Mouse (Mus musculus): ENCODE measurements around the gene S100a5. TPM values are rescaled to one million over a fixed set of nuclear protein-coding genes. Genes with fewer than 3 reads are reported as not detected.

The S100a5 gene
- polyA plus RNA-seq, 1 experiment = not detected

DNA sequence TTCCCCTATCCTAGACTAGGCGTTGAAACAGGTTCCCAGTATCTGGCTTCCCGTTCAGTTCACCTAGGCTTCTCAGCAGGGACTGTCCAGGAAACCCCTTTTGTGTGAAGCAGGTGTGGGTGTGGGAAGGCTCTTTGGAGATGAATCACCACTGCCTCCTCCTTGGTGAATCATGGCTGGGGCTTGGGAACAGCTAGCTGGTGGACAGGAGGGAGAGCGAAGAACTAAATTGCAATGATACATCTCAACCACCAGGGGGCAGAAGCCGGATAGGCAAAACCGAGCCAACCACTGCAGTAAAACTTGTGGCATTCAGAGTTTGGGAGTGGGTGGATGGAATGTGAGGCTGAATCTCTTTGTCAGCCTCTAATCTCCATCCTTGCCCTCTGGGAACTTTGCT lies 22.7 kb upstream of the S100a5 start:
- Histone ChIP-seq H3K4me1 (ENCODE audit: control insufficient read depth, insufficient read depth, low read length) (peaks cover 24% of the 10 kb centered on the region), H3K27ac (ENCODE audit: insufficient read depth, low read length) (peak overlapping the region; percentile 99), H3K4me3 (ENCODE audit: insufficient read depth, low read length) (no peak overlapping the region)
- peak; percentile 31; the same call in 1 of the 2 replicates for TF ChIP-seq CTCF (IDR thresholded peaks at IDR 0.05; ENCODE audit: borderline replicate concordance, insufficient read depth, low read length)
- no peak for TF ChIP-seq POLR2A (IDR thresholded peaks at IDR 0.05; ENCODE audit: low read depth, low read length)

DNA sequence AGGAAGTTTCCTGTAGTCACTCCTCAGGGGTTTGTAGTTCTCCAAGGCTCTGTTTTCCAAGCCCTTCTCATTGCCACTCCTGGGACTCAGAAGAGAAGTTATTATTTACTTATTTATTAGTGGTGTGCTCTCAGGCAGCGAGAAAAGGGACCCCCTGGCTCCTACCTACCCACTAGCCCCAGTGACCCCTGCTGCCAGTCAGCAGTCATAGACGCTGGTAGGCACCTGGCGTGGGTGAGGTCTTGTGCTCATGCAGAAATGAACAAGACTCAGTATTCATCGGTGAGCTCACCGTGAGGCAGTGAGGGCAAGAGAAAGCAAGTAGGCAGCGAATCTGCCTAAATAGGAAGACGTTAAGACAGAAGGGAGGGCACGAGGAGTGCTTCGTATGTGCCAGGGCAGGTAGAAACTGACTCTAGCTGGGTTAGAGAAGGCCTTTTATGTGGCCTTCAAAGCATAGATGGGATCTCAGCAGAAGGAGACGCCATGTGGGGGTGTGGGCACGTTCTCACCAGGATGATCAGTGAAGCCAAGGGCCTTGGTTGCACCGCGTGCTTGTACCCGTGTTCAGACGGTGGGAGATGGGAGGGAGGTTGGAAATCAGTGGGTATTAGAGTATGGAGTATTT lies 22.2 kb upstream of the S100a5 start:
- H3K4me3 ChIP-seq (ENCODE audit: insufficient read depth, low read length) = no peak overlapping the region
- TF ChIP-seq POLR2A (IDR thresholded peaks at IDR 0.05; ENCODE audit: low read depth, low read length) = no peak
- TF ChIP-seq CTCF (IDR thresholded peaks at IDR 0.05; ENCODE audit: borderline replicate concordance, insufficient read depth, low read length) = no peak
- peak overlapping the region; percentile 99 for H3K27ac ChIP-seq (ENCODE audit: insufficient read depth, low read length)
- peaks cover 24% of the 10 kb centered on the region for H3K4me1 ChIP-seq (ENCODE audit: control insufficient read depth, insufficient read depth, low read length)

GRCm38 (mm10) chr3:90586906-90587305 lies 21.4 kb upstream of the S100a5 start:
- no peak for TF ChIP-seq POLR2A (IDR thresholded peaks at IDR 0.05; ENCODE audit: low read depth, low read length)
- peak; percentile 18; the same call in 1 of the 2 replicates for TF ChIP-seq CTCF (IDR thresholded peaks at IDR 0.05; ENCODE audit: borderline replicate concordance, insufficient read depth, low read length)
- Histone ChIP-seq H3K4me3 (ENCODE audit: insufficient read depth, low read length) (no peak overlapping the region), H3K4me1 (ENCODE audit: control insufficient read depth, insufficient read depth, low read length) (peaks cover 24% of the 10 kb centered on the region), H3K27ac (ENCODE audit: insufficient read depth, low read length) (peak overlapping the region; percentile 99)

- Histone ChIP-seq H3K4me1 (ENCODE audit: control insufficient read depth, insufficient read depth, low read length) (peaks cover 24% of the 10 kb centered on the region), H3K27ac (ENCODE audit: insufficient read depth, low read length) (peak overlapping the region; percentile 99), H3K4me3 (ENCODE audit: insufficient read depth, low read length) (no peak overlapping the region)
- TF ChIP-seq POLR2A (IDR thresholded peaks at IDR 0.05; ENCODE audit: low read depth, low read length) (peak; percentile 32; the same call in 1 of the 2 replicates), CTCF (IDR thresholded peaks at IDR 0.05; ENCODE audit: borderline replicate concordance, insufficient read depth, low read length) (no peak)
Measured at GRCm38 (mm10) chr3:90587361-90588101, 20.8 kb upstream of the S100a5 start.

GRCm38 (mm10) chr3:90589390-90589789 lies 18.9 kb upstream of the S100a5 start:
- Histone ChIP-seq H3K4me1 (ENCODE audit: control insufficient read depth, insufficient read depth, low read length) (peaks cover 24% of the 10 kb centered on the region), H3K27ac (ENCODE audit: insufficient read depth, low read length) (peak overlapping the region; percentile 68), H3K4me3 (ENCODE audit: insufficient read depth, low read length) (no peak overlapping the region)
- TF ChIP-seq POLR2A (IDR thresholded peaks at IDR 0.05; ENCODE audit: low read depth, low read length) (no peak), CTCF (IDR thresholded peaks at IDR 0.05; ENCODE audit: borderline replicate concordance, insufficient read depth, low read length) (no peak)

DNA sequence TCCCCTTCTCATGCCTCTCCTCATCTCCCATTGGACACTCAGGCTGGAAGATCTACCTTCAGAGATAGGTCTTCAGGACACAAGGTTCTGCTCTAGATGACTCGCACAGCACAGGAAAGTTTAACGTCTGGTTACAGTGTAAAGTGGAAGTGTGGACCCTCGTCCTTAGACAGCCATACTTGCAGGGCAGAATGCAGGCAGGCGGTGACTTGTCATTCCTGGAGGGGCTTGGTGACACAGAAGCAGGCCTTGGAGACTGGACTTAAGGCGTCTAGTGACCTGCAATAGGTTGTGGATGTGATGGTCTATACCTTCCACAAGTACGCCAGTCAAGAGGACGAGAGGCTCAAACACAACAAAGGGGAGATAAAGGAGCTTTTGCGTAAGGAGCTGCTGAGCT lies 18.4 kb upstream of the S100a5 start, which contains the start of gene S100a2:
TSS of gene S100a2 (plus strand) at position 301 of the 400 bp plus-strand sequence.
- H3K27ac ChIP-seq (ENCODE audit: insufficient read depth, low read length) = peak within 1 kb of the TSS; percentile 68
- TF ChIP-seq CTCF (IDR thresholded peaks at IDR 0.05; ENCODE audit: borderline replicate concordance, insufficient read depth, low read length) (no peak), POLR2A (IDR thresholded peaks at IDR 0.05; ENCODE audit: low read depth, low read length) (no peak)
- H3K4me1 ChIP-seq (ENCODE audit: control insufficient read depth, insufficient read depth, low read length) = peaks cover 24% of the 10 kb centered on the region
- H3K4me3 ChIP-seq (ENCODE audit: insufficient read depth, low read length) = no peak within 1 kb of the TSS

DNA sequence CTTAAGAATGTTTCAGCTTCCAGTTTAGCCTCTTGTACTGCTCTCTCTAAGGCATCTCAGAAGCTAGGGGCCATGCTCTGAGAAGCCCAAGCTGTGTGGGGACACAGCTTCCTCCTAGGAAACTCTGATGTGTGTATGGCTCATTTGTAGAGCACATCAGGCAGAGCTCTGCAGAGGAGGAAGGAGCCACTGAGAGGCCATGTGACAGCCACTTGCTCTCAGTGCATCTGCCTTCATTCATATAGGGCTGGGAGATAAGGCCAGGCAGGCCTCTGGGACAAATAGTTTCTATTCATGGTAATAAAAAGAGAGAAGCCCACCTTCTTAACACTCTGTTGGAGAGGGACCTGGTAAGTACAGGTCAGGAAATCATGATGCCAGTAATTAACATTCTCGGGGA lies 13.9 kb upstream of the S100a5 start:
- Histone ChIP-seq H3K4me3 (ENCODE audit: insufficient read depth, low read length) (no peak overlapping the region), H3K4me1 (ENCODE audit: control insufficient read depth, insufficient read depth, low read length) (0 out of 2 replicates have a peak, but pooled peaks cover 7% of the 10 kb centered on the region), H3K27ac (ENCODE audit: insufficient read depth, low read length) (no peak overlapping the region)
- TF ChIP-seq POLR2A (IDR thresholded peaks at IDR 0.05; ENCODE audit: low read depth, low read length) (no peak), CTCF (IDR thresholded peaks at IDR 0.05; ENCODE audit: borderline replicate concordance, insufficient read depth, low read length) (no peak)

DNA sequence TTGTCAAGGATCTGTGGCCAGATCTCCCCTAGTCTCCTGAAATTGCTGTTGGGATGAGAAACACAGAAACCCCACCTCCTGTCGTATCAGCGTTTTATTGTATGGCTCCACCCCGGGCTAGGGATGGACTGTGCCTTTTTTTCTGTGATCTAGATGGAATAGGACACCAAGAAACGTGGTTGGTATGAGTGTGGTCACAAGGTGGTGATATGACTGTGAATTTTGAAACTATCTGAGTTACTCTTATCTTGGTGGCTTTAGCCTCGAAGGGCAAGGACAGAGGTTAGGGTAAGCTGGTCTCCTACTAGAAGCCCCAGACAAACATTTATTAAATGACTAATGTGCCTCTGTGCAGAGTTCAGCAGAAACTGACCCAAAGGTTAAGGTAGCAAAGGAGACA lies 12.8 kb upstream of the S100a5 start:
- Histone ChIP-seq H3K4me3 (ENCODE audit: insufficient read depth, low read length) (no peak overlapping the region), H3K27ac (ENCODE audit: insufficient read depth, low read length) (no peak overlapping the region), H3K4me1 (ENCODE audit: control insufficient read depth, insufficient read depth, low read length) (peaks cover 7% of the 10 kb centered on the region; the same call in 1 of the 2 replicates)
- no peak for TF ChIP-seq CTCF (IDR thresholded peaks at IDR 0.05; ENCODE audit: borderline replicate concordance, insufficient read depth, low read length)
- TF ChIP-seq POLR2A (IDR thresholded peaks at IDR 0.05; ENCODE audit: low read depth, low read length) = no peak

- Histone ChIP-seq H3K4me1 (ENCODE audit: control insufficient read depth, insufficient read depth, low read length) (peaks cover 17% of the 10 kb centered on the region), H3K4me3 (ENCODE audit: insufficient read depth, low read length) (no peak overlapping the region), H3K27ac (ENCODE audit: insufficient read depth, low read length) (no peak overlapping the region)
- TF ChIP-seq CTCF (IDR thresholded peaks at IDR 0.05; ENCODE audit: borderline replicate concordance, insufficient read depth, low read length) (no peak), POLR2A (IDR thresholded peaks at IDR 0.05; ENCODE audit: low read depth, low read length) (no peak)
Measured at GRCm38 (mm10) chr3:90596810-90597209, 11.5 kb upstream of the S100a5 start.

GRCm38 (mm10) chr3:90597736-90598135 lies 10.6 kb upstream of the S100a5 start:
- H3K4me1 ChIP-seq (ENCODE audit: control insufficient read depth, insufficient read depth, low read length) = peaks cover 19% of the 10 kb centered on the region
- no peak overlapping the region for H3K4me3 ChIP-seq (ENCODE audit: insufficient read depth, low read length)
- no peak for TF ChIP-seq POLR2A (IDR thresholded peaks at IDR 0.05; ENCODE audit: low read depth, low read length)
- H3K27ac ChIP-seq (ENCODE audit: insufficient read depth, low read length) = peak overlapping the region; percentile 38
